Mouse (Mus musculus) urinary bladder, postnatal 14 days (tissue): ENCODE measurements at regions not wholly inside any gene's neighbourhood (a gene's known extent, or its start where the extent isn't known, plus 50 kb on each side); places are given as distances from the start of the nearest gene placed in this dataset.

Experiments
- DNase-seq: peaks from one replicate; pipeline ENCODE4 v3.0.0; 2021; ENCODE audit warnings: low spot score

DNA sequence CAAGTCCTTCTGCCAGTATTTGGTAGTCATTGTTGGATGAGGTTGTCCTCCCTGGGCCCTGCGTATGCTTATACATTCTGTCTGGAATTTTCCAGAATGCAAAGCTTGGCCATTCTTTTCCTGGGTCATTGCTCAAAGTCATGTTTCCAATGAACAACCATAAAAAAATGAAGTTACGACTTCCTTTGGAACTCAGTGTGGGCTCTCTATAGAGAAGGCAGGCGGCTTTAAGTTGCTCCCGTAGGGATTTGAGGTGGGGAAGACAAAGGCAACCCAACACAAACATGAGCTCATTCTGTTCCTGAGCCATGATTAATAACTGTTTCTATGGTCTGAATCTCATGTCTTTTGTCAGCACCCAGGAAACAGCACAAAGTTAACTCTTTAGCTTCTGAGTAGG is 204.3 kb downstream of the Hhipl2 start:
- DNase-seq = no peak

DNA sequence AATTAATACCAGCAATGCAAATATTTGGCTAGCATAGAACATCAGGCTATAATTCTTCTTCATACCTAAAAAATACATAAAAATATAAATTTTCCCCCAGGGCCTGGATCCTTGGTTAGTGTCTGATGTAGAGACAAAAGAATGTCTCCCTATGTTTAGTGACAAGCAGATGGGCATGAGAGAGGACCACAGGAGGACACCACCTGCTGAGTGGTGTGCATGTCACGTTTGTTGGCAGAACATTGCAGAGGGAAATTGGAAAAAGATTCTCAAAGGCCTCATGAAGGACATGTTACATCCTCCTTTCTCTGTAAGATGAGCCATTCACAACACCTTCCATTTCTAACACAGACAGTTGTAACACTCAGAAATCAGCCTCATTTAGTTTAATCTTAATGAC is 206.3 kb downstream of the Hhipl2 start:
- no peak for DNase-seq

- no peak for DNase-seq
Observed at GRCm38 (mm10) chr1:183633810-183634209, 215.8 kb downstream of the Hhipl2 start.

DNA sequence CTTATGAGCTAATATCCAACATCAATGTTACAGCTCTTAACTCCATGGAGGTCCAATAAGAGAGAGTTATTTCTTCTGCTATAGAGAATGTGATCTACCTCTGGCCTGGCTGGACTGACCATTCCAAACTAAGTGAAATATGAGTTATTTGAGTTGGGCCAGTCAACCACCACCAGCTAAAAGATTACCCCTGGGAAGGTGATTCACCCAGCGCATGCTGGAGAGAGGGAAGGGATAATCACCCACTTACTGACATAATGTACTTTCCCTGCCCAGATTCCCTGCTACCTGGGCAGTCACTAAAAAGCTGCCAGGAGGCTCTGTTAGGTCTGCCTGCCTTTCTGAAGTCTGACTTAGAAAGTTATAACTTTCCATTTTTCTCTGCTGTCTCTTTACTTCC is 216.8 kb downstream of the Hhipl2 start:
- no peak for DNase-seq

DNA sequence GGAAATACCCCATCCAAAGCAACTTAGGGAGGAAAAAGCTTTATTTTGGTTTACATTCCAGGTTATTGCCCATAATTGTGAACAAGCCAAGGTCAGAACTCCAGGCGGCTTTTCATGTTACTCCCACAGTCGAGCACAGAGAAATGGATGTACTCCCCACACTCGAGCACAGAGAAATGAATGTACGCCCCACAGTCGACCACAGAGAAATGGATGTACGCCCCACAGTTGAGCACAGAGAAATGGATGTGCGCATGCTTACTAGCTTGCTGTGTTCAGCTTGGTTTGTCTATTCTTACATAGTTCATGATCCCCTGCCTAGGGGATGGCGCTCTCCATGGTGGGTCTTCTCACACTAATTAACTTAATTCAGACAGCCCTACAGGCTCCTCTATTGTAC is 219.2 kb downstream of the Hhipl2 start:
- DNase-seq = no peak

- peak; percentile 30 for DNase-seq
Observed at GRCm38 (mm10) chr1:183639332-183639731, 221.3 kb downstream of the Hhipl2 start.

DNA sequence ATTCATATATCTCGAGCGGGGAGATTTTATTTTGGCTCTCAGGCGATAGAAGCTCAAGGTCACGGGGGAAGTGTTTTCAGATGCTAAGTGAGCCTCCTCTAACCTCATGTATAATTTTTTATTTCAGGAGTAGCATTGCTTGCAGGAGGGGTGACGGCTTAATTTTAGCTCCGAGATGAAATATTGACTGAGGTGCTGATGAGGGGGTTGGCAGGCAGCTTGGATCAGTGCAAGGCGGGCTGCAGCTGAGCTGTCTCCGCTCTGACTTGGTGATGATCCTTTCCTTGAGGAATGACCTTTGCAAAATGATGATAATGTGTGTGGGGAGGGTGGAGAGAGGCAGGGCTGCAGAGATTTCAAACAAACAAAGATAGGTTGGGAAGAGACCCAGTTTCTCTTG is 222.6 kb downstream of the Hhipl2 start:
- no peak for DNase-seq

- DNase-seq = peak; percentile 66
Observed at GRCm38 (mm10) chr1:183644001-183644400, 226.0 kb downstream of the Hhipl2 start.

- DNase-seq = no peak
Observed at GRCm38 (mm10) chr1:183653878-183654277, 235.9 kb downstream of the Hhipl2 start.

GRCm38 (mm10) chr1:183657043-183657442 is 239.0 kb downstream of the Hhipl2 start:
- peak; percentile 70 for DNase-seq

DNA sequence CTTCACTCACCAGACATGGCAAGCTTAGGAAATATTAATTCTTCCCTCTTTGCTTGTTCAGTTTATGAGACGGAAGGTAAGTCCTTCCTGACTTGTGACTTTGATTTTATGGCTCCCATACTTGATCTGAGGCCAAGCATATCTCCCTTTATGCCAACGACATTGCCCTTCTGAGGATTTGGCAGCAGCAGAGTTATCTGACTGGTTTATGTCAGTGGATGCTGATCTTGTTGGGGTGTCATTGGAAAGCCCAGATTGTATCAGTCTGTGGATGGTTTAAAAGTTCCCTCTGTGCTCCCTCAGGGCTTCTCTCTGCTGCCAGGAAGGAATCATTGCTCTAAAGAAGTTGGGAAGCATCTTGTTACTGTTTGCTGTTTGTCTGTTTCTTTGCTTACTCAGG is 242.5 kb downstream of the Hhipl2 start:
- DNase-seq = no peak

- DNase-seq = no peak
Observed at GRCm38 (mm10) chr1:183662369-183663043, 244.5 kb downstream of the Hhipl2 start.

GRCm38 (mm10) chr1:183669271-183669670 is 251.3 kb downstream of the Hhipl2 start:
- no peak for DNase-seq

GRCm38 (mm10) chr1:183669674-183670073 is 251.7 kb downstream of the Hhipl2 start:
- DNase-seq = peak; percentile 69

DNA sequence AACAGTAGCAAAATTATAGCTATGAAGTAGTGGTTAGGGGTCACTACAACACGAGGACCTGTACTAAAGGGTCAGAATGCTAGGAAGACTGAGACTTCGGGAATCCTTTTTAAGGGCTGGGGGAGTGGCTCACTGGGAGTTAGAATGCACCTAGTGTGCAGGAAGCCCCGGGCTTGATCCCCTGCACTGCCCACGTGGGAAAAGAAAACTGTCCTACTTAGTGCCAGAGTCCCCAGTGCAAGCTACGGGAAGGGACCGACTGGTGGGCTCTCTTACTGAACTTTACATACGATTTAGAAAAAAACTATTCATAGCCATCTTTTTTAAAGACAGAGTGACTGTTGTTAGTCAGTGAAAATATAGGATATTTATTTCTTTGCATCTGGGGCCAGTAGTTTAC is 252.5 kb downstream of the Hhipl2 start:
- DNase-seq = no peak

DNA sequence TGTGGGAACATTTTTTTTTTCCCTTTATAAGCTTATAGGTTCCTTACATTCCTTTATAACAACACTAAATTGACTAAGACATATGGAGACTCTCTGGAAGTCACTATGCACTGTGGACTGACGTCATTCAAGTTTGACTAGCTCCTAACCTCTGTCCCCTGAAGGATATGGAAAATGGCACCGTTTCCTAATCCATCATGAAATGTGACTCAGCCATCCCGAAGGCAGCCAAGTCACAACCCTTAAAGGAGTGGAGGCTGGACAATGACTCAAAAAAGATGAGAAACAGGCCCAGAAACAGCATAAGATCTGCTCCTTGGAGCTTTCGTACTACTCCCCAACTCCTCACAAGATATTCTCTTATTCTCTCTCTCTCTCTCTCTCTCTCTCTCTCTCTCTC is 253.5 kb downstream of the Hhipl2 start:
- DNase-seq = no peak

GRCm38 (mm10) chr1:183672521-183672920 is 254.5 kb downstream of the Hhipl2 start:
- no peak for DNase-seq

- DNase-seq = no peak
Observed at GRCm38 (mm10) chr1:183677585-183677984, 259.6 kb downstream of the Hhipl2 start.

DNA sequence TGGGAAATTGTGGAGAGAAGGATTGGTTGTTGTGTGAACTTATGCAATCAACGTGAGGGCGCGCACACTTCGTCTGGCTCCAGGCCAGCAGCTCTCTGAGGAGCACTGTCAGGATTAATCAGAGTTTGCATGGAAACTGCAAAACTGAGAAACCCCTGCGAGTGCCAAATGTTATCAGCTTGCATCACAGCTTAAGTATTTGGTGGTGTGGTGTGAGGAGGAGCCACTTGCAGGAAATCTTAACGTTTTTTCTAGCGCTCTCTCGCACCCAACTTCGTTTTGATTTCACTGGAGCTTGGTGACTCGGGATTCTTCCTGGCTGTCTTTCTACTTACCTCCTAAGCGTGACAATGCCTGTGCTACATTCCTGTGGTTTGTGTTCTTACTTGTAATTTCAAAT is 261.9 kb downstream of the Hhipl2 start:
- peak; percentile 74 for DNase-seq

DNA sequence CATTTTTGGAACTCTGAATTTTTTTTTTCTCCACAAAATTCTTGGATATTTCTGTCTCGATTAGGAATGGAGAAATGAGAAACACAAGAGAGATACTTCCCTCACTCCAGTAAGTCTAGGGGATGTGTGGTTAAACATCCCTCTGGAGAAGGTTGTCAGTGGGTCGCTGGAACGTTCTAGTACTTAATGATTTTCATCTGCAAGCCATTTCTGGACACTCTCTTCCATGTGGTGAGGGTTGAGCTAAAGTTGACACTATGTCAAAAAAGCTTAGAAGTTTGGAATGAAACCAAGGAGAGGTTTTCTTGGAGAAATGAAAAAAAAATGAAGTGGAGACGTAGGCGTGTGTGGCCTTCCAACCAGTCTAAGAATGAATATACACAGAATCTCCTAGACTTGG is 268.0 kb downstream of the Hhipl2 start:
- no peak for DNase-seq

DNA sequence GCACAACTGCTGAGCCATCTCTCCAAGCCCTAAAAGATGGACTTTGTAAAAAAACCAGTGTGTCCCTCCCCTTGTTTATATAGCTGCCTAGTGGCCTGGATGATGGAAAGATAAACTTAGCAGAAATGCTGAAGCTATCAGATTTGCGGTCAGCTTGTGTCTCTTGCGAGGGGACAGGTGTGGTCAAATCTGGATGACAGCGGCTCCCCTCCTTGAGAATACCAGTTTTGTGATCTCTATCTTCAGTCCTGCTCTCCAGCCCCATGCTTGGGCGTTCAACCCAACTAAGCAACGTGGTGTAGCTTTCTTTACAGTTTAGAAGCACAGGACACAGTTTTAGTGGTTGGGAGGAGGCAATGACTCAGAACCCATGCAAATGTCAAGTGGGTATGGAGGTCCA is 274.7 kb downstream of the Hhipl2 start:
- no peak for DNase-seq

- no peak for DNase-seq
Observed at GRCm38 (mm10) chr1:183699284-183699683, 281.3 kb downstream of the Hhipl2 start.

GRCm38 (mm10) chr1:183702888-183703287 is 284.9 kb downstream of the Hhipl2 start:
- DNase-seq = no peak

DNA sequence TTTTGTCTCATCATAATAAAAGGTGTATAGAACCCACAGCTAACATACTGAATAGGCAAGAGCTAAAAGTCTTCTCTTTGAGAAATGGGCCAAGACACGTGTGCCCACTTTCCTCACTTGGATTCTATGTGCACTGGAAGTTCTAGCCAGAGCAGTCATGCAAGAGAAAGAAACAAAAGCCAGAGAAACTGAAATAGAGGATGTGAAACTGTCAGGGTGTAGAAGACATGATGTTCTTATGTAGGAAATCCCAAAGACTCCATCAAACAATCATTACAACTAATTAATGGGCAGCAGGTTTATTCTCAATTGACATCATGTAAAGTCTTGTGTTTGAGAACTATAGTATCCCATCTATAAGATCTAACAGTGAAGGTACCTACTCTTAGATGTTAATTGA is 294.9 kb downstream of the Hhipl2 start:
- no peak for DNase-seq

DNA sequence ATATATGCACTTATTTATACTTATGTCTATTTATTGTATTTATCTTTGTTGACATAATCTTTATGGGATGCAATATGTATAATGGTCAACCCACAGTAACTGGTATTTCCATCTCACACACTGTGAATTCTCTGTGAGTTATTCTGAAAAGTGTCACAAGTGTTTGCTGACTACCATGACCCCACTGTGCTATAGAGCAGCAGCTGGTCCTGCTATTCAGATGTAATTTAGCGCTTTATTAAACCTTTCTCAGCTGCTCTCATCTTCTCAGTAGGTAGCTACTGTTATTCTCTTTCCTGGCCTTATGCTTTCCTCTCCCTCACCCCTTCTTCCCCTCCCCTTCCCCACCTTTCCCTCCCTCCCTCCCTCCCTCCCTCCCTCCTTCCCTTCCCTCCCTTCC is 296.0 kb upstream of the Dusp10 start:
- no peak for DNase-seq
